Comparison of ENCODE assay signal across 11 mouse cellular contexts in the genomic region with DNA sequence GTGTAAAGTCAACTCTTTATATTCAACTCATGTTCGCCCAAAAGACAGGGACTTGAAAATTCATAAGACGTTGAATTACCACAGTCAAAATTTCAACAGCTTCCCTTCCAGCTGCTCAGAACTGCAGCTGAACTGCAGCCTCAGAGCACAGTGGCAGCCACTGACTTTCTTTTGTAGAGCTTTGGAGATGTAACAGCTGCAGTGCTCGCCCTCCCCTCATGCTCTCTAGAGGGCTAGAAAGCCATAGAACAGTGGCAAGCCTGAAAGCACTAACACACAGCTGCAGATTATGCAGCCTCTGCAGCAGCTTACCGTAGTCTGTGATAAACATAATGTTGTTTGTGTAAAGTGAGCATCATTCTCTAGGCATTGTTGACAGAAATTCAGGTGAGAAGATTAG.
DNase-seq lines count a peak whose midpoint lies in the region; ATAC-seq lines count a peak whose summit lies in the region.
"Had no signal": no experiment of that assay in that cellular context is flagged by ENCODE, and none has a peak within 500 bp of the region (broad histone marks: within the 10 kb centered on the region; RNA-seq: fewer than 3 reads in every experiment).

No protein-coding gene starts in this region.

- H3K4me3 ChIP-seq in heart, embryonic 10.5 days, result no peak overlapping the region
- H3K4me3 ChIP-seq in limb, embryonic 13.5 days, result no peak overlapping the region
- no peak overlapping the region for H3K4me3 ChIP-seq in limb, embryonic 10.5 days
- H3K4me3 ChIP-seq: embryonic facial prominence, embryonic 13.5 days; liver, embryonic 13.5 days had no signal

- WGBS in heart, embryonic 10.5 days, result 63% methylated on average over 4 of the region's 4 CpGs
- WGBS in limb, embryonic 13.5 days, result 48% methylated on average over 4 of the region's 4 CpGs
- 64% methylated on average over 4 of the region's 4 CpGs for WGBS in limb, embryonic 10.5 days

- no peak overlapping the region for H3K9ac ChIP-seq in limb, embryonic 13.5 days
- H3K9ac ChIP-seq: embryonic facial prominence, embryonic 13.5 days; liver, embryonic 13.5 days had no signal

- no peak overlapping the region for H3K27ac ChIP-seq in heart, embryonic 10.5 days
- H3K27ac ChIP-seq in limb, embryonic 13.5 days, result no peak overlapping the region
- H3K27ac ChIP-seq in limb, embryonic 10.5 days, result no peak overlapping the region
- H3K27ac ChIP-seq: embryonic facial prominence, embryonic 13.5 days; liver, embryonic 13.5 days had no signal

- H3K27me3 ChIP-seq in heart, embryonic 10.5 days (ENCODE audit: insufficient read depth, poor library complexity, severe bottlenecking), result no peaks in the 10 kb centered on the region
- no peaks in the 10 kb centered on the region for H3K27me3 ChIP-seq in limb, embryonic 13.5 days
- H3K27me3 ChIP-seq in limb, embryonic 10.5 days (ENCODE audit: low read depth, poor library complexity, severe bottlenecking), result no peaks in the 10 kb centered on the region
- H3K27me3 ChIP-seq: embryonic facial prominence, embryonic 13.5 days; liver, embryonic 13.5 days had no signal

- no peak overlapping the region for H3K4me2 ChIP-seq in limb, embryonic 13.5 days (replicated peaks)
- H3K4me2 ChIP-seq: embryonic facial prominence, embryonic 13.5 days; liver, embryonic 13.5 days had no signal

- peak; percentile 27 for DNase-seq in heart, postnatal 10 days
- no peak for DNase-seq in heart, embryonic 10.5 days (ENCODE audit: low spot score)
- no peak for DNase-seq in limb, embryonic 10.5 days (ENCODE audit: low spot score)
- DNase-seq in left cerebral cortex, postnatal 25 days (ENCODE audit: low spot score in 2 of 2), result peak; percentile 5 to 28
- peak; percentile 3 for DNase-seq in telencephalon, adult 2 months (ENCODE audit: low read depth, low spot score)
- DNase-seq in Muller cell, postnatal 12 days (ENCODE audit: inconsistent ontology term), result no peak
- DNase-seq: kidney, adult 9 months; liver, embryonic 13.5 days had no signal

- no peaks in the 10 kb centered on the region for H3K36me3 ChIP-seq in heart, embryonic 10.5 days
- H3K36me3 ChIP-seq in limb, embryonic 13.5 days, result no peaks in the 10 kb centered on the region
- H3K36me3 ChIP-seq in limb, embryonic 10.5 days, result no peaks in the 10 kb centered on the region
- H3K36me3 ChIP-seq: embryonic facial prominence, embryonic 13.5 days; liver, embryonic 13.5 days had no signal

- ATAC-seq in limb, embryonic 13.5 days (ENCODE audit: low FRiP score, low read depth), result peak; percentile 59; the same call in 1 of the 2 replicates
- no peak for ATAC-seq in erythroblast, adult 5-6 weeks (replicated peaks; ENCODE audit: low FRiP score, poor library complexity, severe bottlenecking)

- no peaks in the 10 kb centered on the region for H3K4me1 ChIP-seq in heart, embryonic 10.5 days
- H3K4me1 ChIP-seq in limb, embryonic 13.5 days, result no peaks in the 10 kb centered on the region
- no peaks in the 10 kb centered on the region for H3K4me1 ChIP-seq in limb, embryonic 10.5 days
- H3K4me1 ChIP-seq: embryonic facial prominence, embryonic 13.5 days; liver, embryonic 13.5 days had no signal

- intact Hi-C loops in heart, postnatal 10 days (cut with DNase I), result no loop called here
- intact Hi-C loops in left cerebral cortex, postnatal 25 days (cut with DNase I), result no loop called here

- no peaks in the 10 kb centered on the region for H3K9me3 ChIP-seq in heart, embryonic 10.5 days
- no peaks in the 10 kb centered on the region for H3K9me3 ChIP-seq in limb, embryonic 13.5 days
- no peaks in the 10 kb centered on the region for H3K9me3 ChIP-seq in limb, embryonic 10.5 days (replicated peaks)
- H3K9me3 ChIP-seq: embryonic facial prominence, embryonic 13.5 days; liver, embryonic 13.5 days had no signal

Comparison
In these comparisons a context has a peak if more than half of its experiments do, and no peak if none do; other contexts are left out.
1. DNase-seq: peak in heart, postnatal 10 days (2 of 2), left cerebral cortex, postnatal 25 days (2 of 2) and telencephalon, adult 2 months (single experiment); none in heart, embryonic 10.5 days (single experiment), limb, embryonic 10.5 days (single experiment) and Muller cell, postnatal 12 days (single experiment).